9 mouse cellular contexts compared by ENCODE assay signal in genomic region chr3:55787487-55788213, GRCm38 (mm10). TPM values are rescaled to one million over a fixed set of nuclear protein-coding genes. Genes with fewer than 3 reads are reported as not detected.
DNase-seq lines count a peak whose midpoint lies in the region; ATAC-seq lines count a peak whose summit lies in the region.
"Had no signal": no experiment of that assay in that cellular context is flagged by ENCODE, and none has a peak within 500 bp of the region (broad histone marks: within the 10 kb centered on the region; RNA-seq: fewer than 3 reads in every experiment).

No protein-coding gene starts in this region.

- intact Hi-C loops in left cerebral cortex, postnatal 25 days (cut with DNase I): loop anchor here (5.0 kb wide), 1 partner anchor 250 kb away; no protein-coding TSS in a partner anchor

- peak overlapping the region; percentile 65 for H3K4me2 ChIP-seq in embryonic facial prominence, embryonic 15.5 days (replicated peaks)
- peak overlapping the region; percentile 70 for H3K4me2 ChIP-seq in heart, embryonic 14.5 days (ENCODE audit: low read length)
- H3K4me2 ChIP-seq in kidney, embryonic 16.5 days (replicated peaks; ENCODE audit: low read depth, low read length): peak overlapping the region; percentile 71

- H3K27me3 ChIP-seq in embryonic facial prominence, embryonic 15.5 days: peaks cover 7% of the 10 kb centered on the region
- H3K27me3 ChIP-seq in heart, embryonic 14.5 days (ENCODE audit: control insufficient read depth, insufficient read depth, low read length): peaks cover 36% of the 10 kb centered on the region
- H3K27me3 ChIP-seq in kidney, embryonic 16.5 days (ENCODE audit: insufficient read depth, low read length): peaks cover 41% of the 10 kb centered on the region
- H3K27me3 ChIP-seq: Patski had no signal

- DNase-seq in thymus, postnatal 4 days: peak; percentile 21
- no peak for DNase-seq in thymus, postnatal 0 days (ENCODE audit: low spot score)
- DNase-seq in lung, postnatal 25 days (ENCODE audit: low spot score): peak; percentile 13
- peak; percentile 82 for DNase-seq in retina, postnatal 1 day
- no peak for DNase-seq in left cerebral cortex, postnatal 25 days (ENCODE audit: low spot score in 2 of 2)

- ATAC-seq in embryonic facial prominence, embryonic 15.5 days (ENCODE audit: insufficient number of reproducible peaks, low FRiP score, low TSS enrichment, low read depth): peak; percentile 55
- peak; percentile 69; the same call in 1 of the 2 replicates for ATAC-seq in heart, embryonic 14.5 days (ENCODE audit: insufficient number of reproducible peaks, insufficient read depth, low FRiP score, low read depth)
- peak; percentile 75; the same call in 1 of the 2 replicates for ATAC-seq in kidney, embryonic 16.5 days (ENCODE audit: low FRiP score, low TSS enrichment)
- ATAC-seq: Patski had no signal

- 1% methylated on average over 54 of the region's 54 CpGs for WGBS in embryonic facial prominence, embryonic 15.5 days
- 2% methylated on average over 54 of the region's 54 CpGs for WGBS in heart, embryonic 14.5 days
- 2% methylated on average over 54 of the region's 54 CpGs for WGBS in kidney, embryonic 16.5 days

- peak overlapping the region; percentile 46 for H3K4me3 ChIP-seq in embryonic facial prominence, embryonic 15.5 days (replicated peaks)
- peak overlapping the region; percentile 44 to 52 for H3K4me3 ChIP-seq in heart, embryonic 14.5 days (ENCODE audit: control insufficient read depth in 1 of 2, insufficient read depth in 1 of 2, low read depth in 1 of 2, low read length in 2 of 2)
- peak overlapping the region; percentile 52 for H3K4me3 ChIP-seq in kidney, embryonic 16.5 days (ENCODE audit: low read length)

- H3K4me1 ChIP-seq in embryonic facial prominence, embryonic 15.5 days: 0 out of 2 replicates have a peak, but pooled peaks cover 4% of the 10 kb centered on the region
- peaks cover 11 to 12% of the 10 kb centered on the region in 2 experiments; a peak in 3 of 4 replicates for H3K4me1 ChIP-seq in heart, embryonic 14.5 days (ENCODE audit: control insufficient read depth in 2 of 2, insufficient read depth in 2 of 2, low read length in 2 of 2)
- peaks cover 19% of the 10 kb centered on the region; the same call in 1 of the 2 replicates for H3K4me1 ChIP-seq in kidney, embryonic 16.5 days (ENCODE audit: insufficient read depth, low read length)

- no peaks in the 10 kb centered on the region for H3K9me3 ChIP-seq in embryonic facial prominence, embryonic 15.5 days (replicated peaks)
- no peaks in the 10 kb centered on the region for H3K9me3 ChIP-seq in heart, embryonic 14.5 days (ENCODE audit: control insufficient read depth, low read length)
- no peaks in the 10 kb centered on the region for H3K9me3 ChIP-seq in kidney, embryonic 16.5 days (ENCODE audit: low read length)

- no peaks in the 10 kb centered on the region for H3K36me3 ChIP-seq in embryonic facial prominence, embryonic 15.5 days
- no peaks in the 10 kb centered on the region for H3K36me3 ChIP-seq in heart, embryonic 14.5 days (ENCODE audit: control insufficient read depth, insufficient read depth, low read length)
- H3K36me3 ChIP-seq in kidney, embryonic 16.5 days (ENCODE audit: insufficient read depth, low read length): no peaks in the 10 kb centered on the region

- peak overlapping the region; percentile 92 for H3K27ac ChIP-seq in embryonic facial prominence, embryonic 15.5 days (replicated peaks)
- H3K27ac ChIP-seq in heart, embryonic 14.5 days (replicated peaks in 1 of 2; ENCODE audit: control insufficient read depth in 1 of 2, insufficient read depth in 1 of 2, low read depth in 2 of 2, low read length in 2 of 2): no peak overlapping the region
- no peak overlapping the region for H3K27ac ChIP-seq in kidney, embryonic 16.5 days (ENCODE audit: low read length)

- H3K9ac ChIP-seq in embryonic facial prominence, embryonic 15.5 days: peak overlapping the region; percentile 61
- peak overlapping the region; percentile 56 for H3K9ac ChIP-seq in heart, embryonic 14.5 days (ENCODE audit: low read length)
- H3K9ac ChIP-seq in kidney, embryonic 16.5 days (replicated peaks; ENCODE audit: low read length): peak overlapping the region; percentile 62

RNA-seq across cellular contexts. Expression of gene Mab21l1, which starts 5.3 kb away (rescaled TPM):
- polyA plus RNA-seq in thymus, postnatal 0 days (2015; fragmentation: Nextera tagmentation; extraction: Ambion mirVana): 0.55 and 0.56 TPM in 2 replicates
- polyA plus RNA-seq in embryonic facial prominence, embryonic 15.5 days (2015; fragmentation: Nextera tagmentation; extraction: Ambion mirVana): 35.5 and 38.1 TPM in 2 replicates
- 0.57 and 1.2 TPM in 2 replicates for polyA plus RNA-seq in heart, embryonic 14.5 days (2014; fragmentation: Nextera tagmentation; extraction: Ambion mirVana)
- 0.37 TPM in 2 replicates for polyA plus RNA-seq in kidney, embryonic 16.5 days (2015; fragmentation: Nextera tagmentation; extraction: Ambion mirVana)
- total RNA-seq in left cerebral cortex, postnatal 25 days (2021): 1 to 10 TPM; 1.1 to 1.8 TPM

Comparison
In these comparisons a context has a peak if more than half of its experiments do, and no peak if none do; other contexts are left out.
1. DNase-seq: peak in thymus, postnatal 4 days (single experiment), lung, postnatal 25 days (single experiment) and retina, postnatal 1 day (single experiment); none in thymus, postnatal 0 days (single experiment) and left cerebral cortex, postnatal 25 days (0 of 2).
2. RNA of gene Mab21l1, which starts 5.3 kb away (polyA plus RNA-seq): 35.5 to 38.1 TPM in embryonic facial prominence, embryonic 15.5 days; 0.57 to 1.2 TPM in heart, embryonic 14.5 days, 0.55 to 0.56 TPM in thymus, postnatal 0 days and 0.37 TPM in kidney, embryonic 16.5 days; every median in the first group is over 10 times any median in the second.
3. Peak in every context shown above with its lines, with median percentiles within 50 percentile points of each other: ATAC-seq, H3K4me2 ChIP-seq, H3K4me3 ChIP-seq and H3K9ac ChIP-seq.